Mouse (Mus musculus): Measurements from ENCODE around the gene Reln. TPM values are rescaled to one million over a fixed set of nuclear protein-coding genes. Genes with fewer than 3 reads are reported as not detected.
A peak's percentile ranks its signal among the peaks of the same experiment; 100 is the strongest.

Reln gene
- 1 to 10 TPM; 1.2 to 2.5 TPM for total RNA-seq (2021)
- long read RNA-seq, experiment 1 = 0 reads
- long read RNA-seq, experiment 2 = 0 reads

GRCm38 (mm10) chr5:22344556-22344975, at the start of gene Reln:
Reln (minus strand) TSS chr5:22344702.
- peak; percentile 8 to 13 for DNase-seq

GRCm38 (mm10) chr5:22388502-22388901, 44.0 kb upstream of the Reln start:
- DNase-seq = no peak

DNA sequence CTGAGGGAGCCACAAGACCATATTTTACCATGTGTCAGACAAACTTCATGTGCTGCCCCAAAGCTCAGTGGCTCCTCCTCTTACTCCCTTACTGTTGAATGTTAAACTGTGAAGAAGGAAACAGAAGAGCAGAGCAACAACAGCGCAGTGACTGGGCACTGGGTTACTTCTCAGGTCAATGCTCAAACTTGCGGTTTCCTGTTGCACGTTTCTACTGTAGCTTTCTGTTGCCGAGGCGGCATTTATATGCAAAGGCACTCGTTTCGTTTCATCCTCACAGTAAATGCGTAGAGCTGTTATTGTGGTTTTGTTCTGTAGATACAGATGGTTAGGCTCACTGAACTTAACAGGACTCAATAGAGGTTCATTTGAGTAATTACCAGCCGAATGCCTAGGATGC, 16.0 kb upstream of the Reln start:
- DNase-seq = no peak

DNA sequence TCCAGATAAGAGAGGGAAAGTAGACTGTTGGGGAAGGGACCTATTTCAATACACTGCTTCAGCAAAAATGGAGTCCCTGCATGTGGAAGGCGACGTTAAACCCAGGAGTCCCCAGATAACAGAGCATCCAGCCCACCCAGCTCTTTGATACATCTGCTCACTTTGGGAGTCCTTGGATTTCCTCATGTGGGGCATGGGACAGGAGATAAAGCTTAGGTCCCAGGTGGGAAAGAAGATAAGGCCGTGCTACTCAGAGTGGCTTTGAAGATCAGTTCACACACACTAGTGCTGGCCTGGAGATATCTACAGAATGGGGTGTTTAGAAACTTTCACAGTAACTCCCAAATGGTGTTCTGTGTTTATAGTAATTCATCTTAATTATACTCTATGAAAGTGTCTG, 3.9 kb upstream of the Reln start:
- DNase-seq = no peak

DNA sequence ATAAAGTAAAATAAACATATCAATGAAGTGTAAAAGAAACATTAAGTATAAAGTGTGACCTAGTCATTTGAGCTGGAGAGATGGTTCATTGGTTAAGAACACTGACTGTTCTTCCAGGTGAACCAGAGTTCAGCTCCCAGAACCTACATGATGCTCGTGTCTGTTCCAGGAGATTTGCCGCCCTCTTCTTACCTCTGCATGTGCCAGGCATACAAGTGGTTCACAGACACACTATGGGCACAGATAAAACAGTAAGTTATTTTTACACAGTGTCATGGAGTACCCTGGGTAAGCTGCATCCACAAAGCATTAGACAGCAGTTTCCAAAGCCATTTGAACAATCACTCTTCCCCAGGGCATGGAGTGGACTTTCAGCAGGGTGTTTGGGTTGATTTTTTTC, 3.2 kb upstream of the Reln start:
- DNase-seq = no peak

GRCm38 (mm10) chr5:22345894-22346635, 1.6 kb upstream of the Reln start:
- no peak for DNase-seq

DNA sequence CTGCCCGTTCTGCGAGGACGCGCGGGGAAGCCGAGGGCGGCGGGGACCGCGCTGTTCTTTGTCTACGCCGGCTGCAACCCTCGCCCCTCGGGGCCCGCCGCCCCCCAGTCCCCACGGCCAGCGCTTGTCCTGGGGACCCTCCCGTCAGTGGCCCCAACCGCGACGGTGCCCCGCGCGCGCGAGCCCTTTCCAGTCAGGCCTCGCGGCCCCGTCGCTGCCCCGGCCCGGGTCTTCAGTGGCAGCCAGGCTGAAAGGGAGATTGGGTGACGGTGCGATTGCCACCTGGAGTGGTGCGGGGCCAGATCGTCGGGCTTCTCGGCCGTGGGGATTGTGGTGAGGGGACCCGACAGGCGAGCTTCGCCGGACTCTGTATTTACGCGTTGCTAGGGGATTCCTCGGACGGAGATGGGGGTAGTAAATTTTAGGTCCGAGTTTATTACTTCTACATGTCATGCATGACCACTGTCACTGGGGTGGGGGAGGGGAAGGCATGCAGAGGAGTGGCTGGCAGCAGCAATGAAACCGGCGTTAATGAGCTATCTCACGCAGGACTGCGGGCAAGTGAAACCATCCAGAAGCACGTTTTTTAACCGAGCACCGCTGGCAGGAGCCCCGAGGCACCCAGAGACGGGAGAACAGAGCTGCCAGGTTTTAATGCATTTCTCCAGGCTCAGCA, 612 bp upstream of the Reln start:
- DNase-seq = peak; percentile 5 to 18

DNA sequence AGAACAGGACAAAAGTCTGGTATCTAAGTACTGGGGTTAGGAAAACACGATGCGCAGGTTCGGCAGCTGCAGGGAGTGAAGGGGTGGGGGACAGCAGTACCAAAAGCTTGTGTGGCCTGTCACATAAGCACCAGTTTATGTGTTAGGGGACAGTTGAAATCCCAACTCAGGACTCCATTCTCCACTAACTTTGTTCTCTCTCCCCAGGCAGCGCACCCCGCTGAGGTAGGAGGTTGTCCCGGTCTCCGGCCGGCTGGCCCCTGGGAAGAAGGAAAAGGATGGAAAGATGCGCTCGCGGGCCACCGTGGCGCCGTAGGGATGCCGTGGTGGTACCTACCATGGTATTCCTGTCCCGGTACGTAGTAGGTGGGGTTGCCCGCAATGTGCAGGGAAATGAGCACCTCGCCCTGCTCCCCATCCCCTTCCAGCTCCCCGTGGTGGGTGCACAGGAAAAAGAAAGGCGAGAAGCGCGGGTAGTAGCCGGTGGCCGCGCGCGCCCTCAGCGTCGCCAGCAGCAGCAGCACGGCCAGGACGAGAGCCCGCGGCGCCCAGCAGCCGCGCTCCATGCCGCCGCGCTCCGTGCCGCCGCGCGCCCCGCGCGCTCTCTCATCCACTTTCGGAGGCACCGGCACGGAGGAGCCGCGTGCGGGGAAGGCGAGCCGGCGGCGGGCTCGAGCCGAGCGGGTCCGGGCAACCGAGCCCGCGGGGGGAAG, 503 bp downstream of the Reln start:
- DNase-seq = peak; percentile 36 to 37

- DNase-seq = no peak
Observed at GRCm38 (mm10) chr5:22343536-22343842, 1.0 kb downstream of the Reln start.

DNA sequence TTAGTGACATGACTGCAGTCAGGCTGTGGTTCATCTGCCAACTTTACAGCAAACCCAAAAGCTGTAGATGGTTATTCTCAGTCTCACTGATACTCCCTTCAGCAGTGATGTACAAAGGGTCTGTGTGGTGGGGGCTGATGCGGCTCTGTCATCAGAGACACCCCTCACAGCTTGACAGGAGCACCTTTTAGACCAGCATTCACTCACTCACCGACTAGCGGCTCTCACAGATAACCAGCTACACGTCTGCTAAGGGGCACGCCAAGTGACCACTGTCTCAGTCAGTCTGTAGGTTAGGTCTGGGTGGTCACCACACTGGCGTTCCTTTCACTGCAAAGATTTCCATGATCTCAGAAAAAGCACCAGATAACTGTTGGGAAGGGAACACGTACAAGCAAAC, 2.0 kb downstream of the Reln start:
- no peak for DNase-seq

GRCm38 (mm10) chr5:22340991-22341390, 3.5 kb downstream of the Reln start:
- DNase-seq = no peak

- no peak for DNase-seq
Observed at GRCm38 (mm10) chr5:22335408-22335807, 9.1 kb downstream of the Reln start.

- peak in 1 of 2 experiments; percentile 12 for DNase-seq
Observed at GRCm38 (mm10) chr5:22330802-22331201, 13.7 kb downstream of the Reln start.

DNA sequence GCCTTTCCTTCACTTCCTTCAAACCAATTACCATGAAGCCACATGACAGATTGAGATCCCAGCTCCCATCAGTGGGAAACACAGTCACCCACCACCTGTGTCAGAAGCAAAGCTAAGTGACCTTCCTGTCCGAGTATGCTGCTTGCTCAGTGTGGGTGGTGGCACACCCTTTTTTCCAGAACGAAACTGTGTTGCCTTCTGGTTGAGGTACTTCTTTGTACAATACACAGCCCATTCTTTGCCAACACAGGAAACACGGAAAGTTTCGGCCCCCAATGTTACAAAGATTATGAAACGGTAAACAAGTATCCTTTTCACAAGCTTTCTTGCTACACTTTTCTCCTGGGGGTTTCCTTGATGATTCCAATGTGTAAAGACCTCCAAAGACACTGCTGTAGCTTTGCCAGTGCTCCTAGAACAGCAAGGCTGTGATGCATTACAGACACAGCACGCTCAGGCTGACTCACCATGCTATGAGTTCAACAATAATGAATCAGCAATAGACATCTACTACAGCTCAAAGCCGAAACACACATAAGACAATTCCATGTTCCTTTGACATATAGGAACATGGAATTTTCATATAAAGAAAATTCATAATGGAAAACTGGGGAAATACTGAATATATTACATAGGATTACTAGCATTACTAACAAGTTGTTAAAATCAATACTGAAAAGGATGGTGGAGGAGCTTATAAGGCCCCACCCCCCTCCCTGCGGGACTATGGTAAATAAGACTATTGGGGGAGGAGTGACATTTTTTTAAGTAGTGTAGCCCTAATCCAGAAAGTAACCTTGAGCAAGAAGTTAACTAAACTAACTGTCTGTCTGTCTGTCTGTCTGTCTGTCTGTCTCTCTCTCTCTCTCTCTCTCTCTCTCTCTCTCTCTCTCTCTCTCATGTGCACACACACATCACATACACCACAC, 15.8 kb downstream of the Reln start:
- DNase-seq = no peak

DNA sequence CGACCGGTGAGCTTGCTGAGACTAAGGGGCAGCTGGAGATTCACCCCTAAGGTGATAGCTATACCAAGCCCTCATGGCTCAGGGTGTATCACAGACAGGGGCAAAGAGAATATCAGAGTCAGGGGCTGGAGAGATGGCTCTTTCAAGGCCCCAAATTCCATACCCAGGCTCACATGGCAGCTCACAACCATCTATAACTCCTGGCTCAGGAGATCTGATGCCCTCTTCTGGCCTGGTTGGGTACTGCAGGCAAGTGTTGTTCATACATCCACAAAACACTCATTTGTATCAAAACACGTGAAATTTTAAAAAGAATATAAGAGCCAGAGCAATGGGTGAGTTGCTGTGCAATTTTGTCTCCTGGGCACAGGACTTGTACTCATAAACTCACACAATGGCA, 17.3 kb downstream of the Reln start:
- DNase-seq = peak; percentile 37

DNA sequence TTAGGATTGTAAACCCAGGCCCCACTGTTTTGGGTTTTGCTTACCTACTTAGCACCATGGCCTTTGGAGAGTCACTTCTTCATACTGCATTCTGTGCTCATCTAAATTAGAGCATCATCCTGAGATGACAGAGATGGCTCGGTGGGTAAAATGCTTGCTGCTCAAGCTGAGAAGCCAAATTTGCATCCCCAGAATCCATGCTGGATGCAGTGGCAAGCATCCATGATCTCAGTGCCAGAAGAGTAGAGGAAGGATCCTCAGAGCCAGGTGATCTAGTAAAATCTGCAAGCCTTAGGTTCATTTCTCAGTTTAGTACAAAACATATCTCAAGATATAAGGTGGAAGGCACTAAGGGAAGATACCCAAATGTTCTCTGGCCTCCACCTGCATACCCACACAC, 20.7 kb downstream of the Reln start:
- no peak for DNase-seq

DNA sequence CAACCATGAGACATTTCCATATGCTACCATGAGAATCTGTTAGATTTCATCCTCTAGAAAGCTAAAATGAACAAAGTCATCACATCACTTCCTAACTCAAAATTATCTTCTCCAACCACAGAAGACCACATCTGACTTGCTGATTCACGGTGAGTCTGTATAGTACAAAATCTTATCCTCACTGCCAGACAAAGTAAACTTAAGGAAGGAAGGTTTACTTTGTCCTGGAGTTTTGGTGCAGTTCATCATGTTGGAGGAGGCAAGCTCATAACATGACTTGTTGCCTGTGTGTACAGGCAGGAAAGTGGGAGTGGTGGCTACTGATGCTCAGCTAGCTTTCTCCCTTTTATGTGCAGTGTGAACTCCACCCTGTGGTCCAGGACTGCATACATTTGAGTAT, 26.7 kb downstream of the Reln start:
- DNase-seq = no peak

DNA sequence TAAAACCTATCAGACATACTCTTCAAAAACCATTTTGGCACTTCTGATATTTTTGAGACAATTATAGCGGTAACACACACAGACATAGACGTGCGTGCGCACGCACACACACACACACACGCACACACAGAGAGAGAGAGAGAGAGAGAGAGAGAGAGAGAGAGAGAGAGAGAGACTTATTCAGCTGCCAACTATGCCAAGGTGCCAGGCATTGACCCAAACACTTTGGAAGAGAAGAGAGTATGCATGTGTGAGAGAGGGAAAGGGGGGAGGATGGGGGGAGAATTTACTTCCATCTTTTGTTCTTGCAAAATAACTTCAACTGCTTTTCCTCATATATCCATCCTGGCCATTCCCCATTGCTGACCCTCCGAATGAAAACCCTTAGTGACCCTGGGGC, 28.0 kb downstream of the Reln start:
- DNase-seq = no peak

GRCm38 (mm10) chr5:22315990-22316389, 28.5 kb downstream of the Reln start:
- no peak for DNase-seq

- no peak for DNase-seq
Observed at GRCm38 (mm10) chr5:22312995-22313394, 31.5 kb downstream of the Reln start.

DNA sequence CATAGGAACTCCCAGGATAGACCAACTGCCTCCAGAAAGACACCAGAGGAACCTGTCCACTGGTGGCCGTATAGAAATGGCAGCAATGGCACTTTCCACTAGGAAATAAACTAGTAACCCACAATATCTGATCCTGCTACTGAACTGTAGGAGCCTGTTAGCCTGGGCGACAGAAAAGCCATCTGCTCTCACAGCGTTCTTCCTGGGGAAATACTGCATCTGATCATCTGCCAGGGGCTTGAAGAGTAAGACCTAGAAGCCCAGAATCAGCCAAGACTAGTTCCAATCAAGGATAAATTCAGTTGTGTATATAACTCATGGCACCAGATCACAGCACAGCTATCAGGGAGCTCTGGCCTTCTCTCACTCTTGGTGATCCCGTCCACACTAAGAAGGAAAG, 33.5 kb downstream of the Reln start:
- no peak for DNase-seq

- no peak for DNase-seq
Observed at GRCm38 (mm10) chr5:22309001-22309400, 35.5 kb downstream of the Reln start.
